Mouse (Mus musculus) E14TG2a.4 (cell line): Measurements from ENCODE around the gene Krt88.

ENCODE experiments used
- H3K27me3 ChIP-seq: 2 replicates; pipeline ENCODE4 v1.6.1; 2014; ENCODE audit warnings: low read length, control low read depth; ENCODE audit not compliant: insufficient read depth
- H3K36me3 ChIP-seq: 2 replicates; pipeline ENCODE4 v1.6.1; 2014; ENCODE audit warnings: low read length, control low read depth; ENCODE audit not compliant: insufficient read depth
- H3K4me1 ChIP-seq: replicated peaks from 2 replicates; pipeline ENCODE4 v1.6.1; 2014; ENCODE audit warnings: low read depth, low read length, control low read depth
- H3K4me3 ChIP-seq: replicated peaks from 2 replicates; pipeline ENCODE4 v1.5.1; 2014; ENCODE audit warnings: mild to moderate bottlenecking, low read length
- H3K9me3 ChIP-seq: 2 replicates; pipeline ENCODE4 v1.6.1; 2014; ENCODE audit warnings: low read length, control low read depth
- CTCF ChIP-seq: conservative IDR thresholded peaks from 2 replicates; pipeline ENCODE4 v1.5.1; 2014; ENCODE audit warnings: low read length
- NANOG ChIP-seq: IDR thresholded peaks from 2 replicates; pipeline ENCODE4 v1.6.1; 2014; ENCODE audit warnings: borderline replicate concordance, low read length, mixed read lengths
- POU5F1 ChIP-seq: IDR thresholded peaks from 2 replicates; pipeline ENCODE4 v1.6.1; 2014; ENCODE audit warnings: low read length, borderline replicate concordance

Gene Krt88

GRCm38 (mm10) chr15:101447444-101447843 is at the start of gene Krt88:
Gene Krt88, plus strand, starts transcription at chr15:101447744.
- TF ChIP-seq POU5F1, result no peak
- TF ChIP-seq CTCF, result no peak
- TF ChIP-seq NANOG, result no peak
- no peaks in the 10 kb centered on the region for H3K36me3 ChIP-seq
- no peaks in the 10 kb centered on the region for H3K27me3 ChIP-seq
- H3K9me3 ChIP-seq, result peaks cover 13% of the 10 kb centered on the region
- 0 out of 2 replicates have a peak within 1 kb of the TSS, but pooled peaks have one; percentile 3 for H3K4me3 ChIP-seq
- no peaks in the 10 kb centered on the region for H3K4me1 ChIP-seq

- Histone ChIP-seq H3K36me3 (no peaks in the 10 kb centered on the region), H3K4me3 (no peak overlapping the region), H3K27me3 (peaks cover 20% of the 10 kb centered on the region), H3K4me1 (no peaks in the 10 kb centered on the region), H3K9me3 (no peaks in the 10 kb centered on the region; the same call in 1 of the 2 replicates)
- TF ChIP-seq CTCF, result no peak
- no peak for TF ChIP-seq NANOG
- TF ChIP-seq POU5F1, result no peak
These were observed 49.3 kb upstream of the Krt88 start for GRCm38 (mm10) chr15:101398269-101398668.

GRCm38 (mm10) chr15:101410775-101411174 is 36.8 kb upstream of the Krt88 start, which contains the start of gene Krt7:
Gene Krt7, plus strand, starts transcription at chr15:101411043.
- Histone ChIP-seq H3K4me3 (peak within 1 kb of the TSS; percentile 69; the same call in 1 of the 2 replicates), H3K9me3 (no peaks in the 10 kb centered on the region), H3K36me3 (no peaks in the 10 kb centered on the region), H3K27me3 (peaks cover 59% of the 10 kb centered on the region), H3K4me1 (peaks cover 27% of the 10 kb centered on the region)
- TF ChIP-seq NANOG (no peak), CTCF (no peak)

GRCm38 (mm10) chr15:101412188-101412587 is 35.4 kb upstream of the Krt88 start:
- no peak for TF ChIP-seq NANOG
- TF ChIP-seq CTCF, result no peak
- no peak for TF ChIP-seq POU5F1
- H3K4me1 ChIP-seq, result peaks cover 27% of the 10 kb centered on the region
- H3K9me3 ChIP-seq, result no peaks in the 10 kb centered on the region
- peak overlapping the region; percentile 69 for H3K4me3 ChIP-seq
- H3K27me3 ChIP-seq, result peaks cover 54% of the 10 kb centered on the region
- no peaks in the 10 kb centered on the region for H3K36me3 ChIP-seq

- TF ChIP-seq NANOG, result no peak
- TF ChIP-seq POU5F1, result no peak
- no peak for TF ChIP-seq CTCF
- Histone ChIP-seq H3K27me3 (peaks cover 53% of the 10 kb centered on the region), H3K9me3 (no peaks in the 10 kb centered on the region), H3K4me1 (peaks cover 27% of the 10 kb centered on the region), H3K4me3 (no peak overlapping the region), H3K36me3 (no peaks in the 10 kb centered on the region)
These were observed 33.5 kb upstream of the Krt88 start for GRCm38 (mm10) chr15:101413916-101414635.

GRCm38 (mm10) chr15:101414807-101415565 is 32.6 kb upstream of the Krt88 start:
- TF ChIP-seq POU5F1 (no peak), CTCF (no peak), NANOG (no peak)
- H3K36me3 ChIP-seq, result no peaks in the 10 kb centered on the region
- H3K9me3 ChIP-seq, result no peaks in the 10 kb centered on the region
- H3K27me3 ChIP-seq, result peaks cover 57% of the 10 kb centered on the region
- H3K4me1 ChIP-seq, result peaks cover 27% of the 10 kb centered on the region
- 0 out of 2 replicates have a peak overlapping the region, but pooled peaks have one; percentile 10 for H3K4me3 ChIP-seq

DNA sequence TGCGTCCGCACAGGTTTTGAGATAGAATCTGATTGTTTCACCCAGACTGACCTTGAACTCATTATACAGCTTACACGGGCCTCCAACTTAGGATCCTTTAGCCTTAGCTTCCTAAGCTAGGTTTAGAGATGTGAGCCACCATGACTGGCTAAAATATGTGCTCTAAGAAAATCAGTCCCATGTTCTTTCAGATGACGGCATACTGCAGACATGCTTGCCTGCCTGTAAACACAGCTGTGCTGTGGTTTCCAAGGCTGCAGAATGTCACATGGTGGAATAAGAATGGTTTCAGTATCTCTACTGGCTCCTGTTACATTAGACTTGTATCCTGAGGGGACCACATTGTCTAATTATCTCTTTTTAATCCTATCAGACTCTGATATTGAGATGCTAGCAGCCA is 28.6 kb upstream of the Krt88 start:
- Histone ChIP-seq H3K27me3 (peaks cover 44% of the 10 kb centered on the region), H3K4me1 (peaks cover 14% of the 10 kb centered on the region), H3K36me3 (no peaks in the 10 kb centered on the region), H3K4me3 (no peak overlapping the region), H3K9me3 (no peaks in the 10 kb centered on the region)
- TF ChIP-seq NANOG (no peak), CTCF (no peak), POU5F1 (no peak)

DNA sequence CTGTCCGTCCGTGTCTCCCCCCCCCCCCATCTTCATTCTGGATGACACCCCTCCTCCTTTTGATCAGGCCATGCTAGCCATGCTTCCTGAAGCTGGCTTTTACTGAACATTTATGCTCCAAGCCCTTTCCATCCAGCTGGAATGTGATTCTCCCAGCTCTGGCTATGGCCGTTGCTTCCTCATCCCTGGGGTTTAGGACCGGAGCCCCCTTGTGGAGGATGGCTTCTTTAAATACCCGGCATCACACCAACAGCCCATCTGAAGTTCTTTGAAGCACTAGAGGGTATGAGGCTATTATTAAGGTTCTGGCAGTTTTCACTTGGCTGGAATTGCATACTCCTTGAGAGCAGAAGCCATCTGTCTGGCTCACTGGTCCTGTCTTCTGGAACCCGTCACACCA is 26.6 kb upstream of the Krt88 start:
- H3K9me3 ChIP-seq, result no peaks in the 10 kb centered on the region
- TF ChIP-seq NANOG (no peak), CTCF (peak; percentile 3; the same call in 1 of the 2 replicates), POU5F1 (no peak)
- H3K4me1 ChIP-seq, result peaks cover 13% of the 10 kb centered on the region
- H3K36me3 ChIP-seq, result no peaks in the 10 kb centered on the region
- H3K4me3 ChIP-seq, result no peak overlapping the region
- H3K27me3 ChIP-seq, result peaks cover 29% of the 10 kb centered on the region

DNA sequence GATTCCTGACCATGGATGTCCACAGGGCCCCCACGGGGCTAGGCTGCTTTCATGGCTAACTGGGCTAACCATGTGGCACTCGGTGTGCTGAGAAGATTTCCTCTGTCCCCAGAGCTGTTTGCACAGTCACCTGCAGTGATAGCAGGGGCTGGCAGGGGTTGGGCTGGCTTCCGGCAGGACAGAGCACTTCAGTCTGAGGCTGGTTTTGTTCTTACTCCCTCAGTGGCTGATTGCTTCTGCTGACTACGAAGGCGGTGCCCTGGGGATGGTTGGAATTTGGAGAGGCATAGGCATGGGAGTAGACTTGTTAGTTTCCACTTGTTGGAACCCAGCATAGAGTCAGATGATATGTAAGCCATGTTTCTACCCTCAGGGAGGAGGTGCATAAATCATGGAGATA is 22.6 kb upstream of the Krt88 start:
- H3K36me3 ChIP-seq, result no peaks in the 10 kb centered on the region
- peaks cover 50% of the 10 kb centered on the region for H3K27me3 ChIP-seq
- TF ChIP-seq NANOG, result no peak
- no peak for TF ChIP-seq CTCF
- TF ChIP-seq POU5F1, result no peak
- no peak overlapping the region for H3K4me3 ChIP-seq
- H3K4me1 ChIP-seq, result peaks cover 13% of the 10 kb centered on the region
- no peaks in the 10 kb centered on the region for H3K9me3 ChIP-seq
